Mouse (Mus musculus) lung, adult 2 months (tissue): ENCODE results near the gene Ak4.

Experiments
- CTCF ChIP-seq: fragments of 200-500 bp; IDR thresholded peaks from 2 replicates; pipeline ENCODE4 v1.5.1; 2011; ENCODE audit warnings: mild to moderate bottlenecking, low read length, control low read depth; ENCODE audit not compliant: insufficient read depth
- POLR2A ChIP-seq: fragments of 200-500 bp; IDR thresholded peaks from 2 replicates; pipeline ENCODE4 v1.6.1; 2011; ENCODE audit warnings: low read depth, mild to moderate bottlenecking, control low read depth, low read length, borderline replicate concordance; ENCODE audit errors: extremely low read depth

DNA sequence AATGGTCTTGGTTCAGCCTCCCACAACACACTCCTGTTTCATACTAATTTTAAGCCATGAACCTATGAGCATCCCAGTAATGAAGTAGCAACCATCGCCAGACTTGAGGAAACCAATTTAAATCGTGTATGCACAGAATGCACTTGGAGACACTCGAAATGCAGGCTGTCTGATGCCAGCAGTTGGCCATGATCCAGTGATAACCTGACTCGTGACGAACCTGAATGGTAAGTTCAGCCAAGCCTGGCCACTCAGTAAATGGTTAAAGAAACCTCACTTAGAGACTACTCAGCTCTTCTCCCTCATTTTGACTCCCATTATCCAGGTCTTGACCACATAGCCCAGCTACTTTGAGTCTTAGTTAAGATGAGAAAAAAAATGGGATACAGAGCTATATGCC, 50.2 kb downstream of the Ak4 start:
- TF ChIP-seq CTCF (no peak), POLR2A (no peak)
